Mouse (Mus musculus) cortical plate, adult 2 months (tissue): ENCODE measurements at regions not wholly inside any gene's neighbourhood (a gene's known extent, or its start where the extent isn't known, plus 50 kb on each side); places are given as distances from the start of the nearest gene placed in this dataset.

Experiments
- H3K27ac ChIP-seq: fragments of 200-500 bp; 2 replicates; pipeline ENCODE4 v1.5.1; 2012; ENCODE audit warnings: low read length, control low read depth, inconsistent platforms; ENCODE audit not compliant: insufficient read depth
- H3K4me1 ChIP-seq: fragments of 200-500 bp; 2 replicates; pipeline ENCODE4 v1.6.1; 2011; ENCODE audit warnings: low read length; ENCODE audit not compliant: control insufficient read depth, insufficient read depth
- H3K4me3 ChIP-seq: fragments of 200-500 bp; 2 replicates; pipeline ENCODE4 v1.5.1; 2011; ENCODE audit warnings: mild to moderate bottlenecking, low read length, control low read depth; ENCODE audit not compliant: insufficient read depth
- CTCF ChIP-seq: fragments of 200-500 bp; IDR thresholded peaks from 2 replicates; pipeline ENCODE4 v1.5.1; 2011; ENCODE audit warnings: mild to moderate bottlenecking, control low read depth, low read length; ENCODE audit not compliant: insufficient read depth; ENCODE audit errors: extremely low read depth
- POLR2A ChIP-seq: fragments of 200-500 bp; IDR thresholded peaks from 2 replicates; pipeline ENCODE4 v1.6.1; 2011; ENCODE audit warnings: mild to moderate bottlenecking, low read length, control low read depth; ENCODE audit not compliant: insufficient read depth; ENCODE audit errors: extremely low read depth

DNA sequence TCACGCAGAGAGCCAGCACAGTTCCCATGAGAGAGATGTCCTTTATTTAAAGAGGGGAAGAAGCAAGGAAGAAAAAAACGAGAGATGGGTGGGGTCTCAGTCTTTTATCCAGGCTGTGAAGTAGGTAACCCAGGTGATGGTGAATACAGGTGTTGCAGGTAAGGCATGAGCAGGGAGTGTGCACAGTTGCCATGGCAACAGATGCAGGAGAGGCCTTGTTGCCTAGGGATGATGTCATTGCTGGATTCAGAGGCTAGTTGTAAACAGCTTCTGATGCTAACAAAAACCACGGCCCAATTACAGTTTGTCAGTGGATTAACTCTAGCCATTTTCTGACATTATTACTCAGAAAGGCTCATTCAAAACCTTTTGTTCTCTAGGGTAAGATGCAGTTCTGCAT, 114.7 kb upstream of the Arhgap24 start:
- Histone ChIP-seq H3K4me3 (no peak overlapping the region), H3K27ac (no peak overlapping the region), H3K4me1 (no peaks in the 10 kb centered on the region)
- TF ChIP-seq CTCF (no peak), POLR2A (no peak)

- TF ChIP-seq CTCF: no peak
- no peak for TF ChIP-seq POLR2A
- H3K4me1 ChIP-seq: peaks cover 2% of the 10 kb centered on the region; the same call in 1 of the 2 replicates
- H3K4me3 ChIP-seq: no peak overlapping the region
- no peak overlapping the region for H3K27ac ChIP-seq
These were observed 107.8 kb upstream of the Arhgap24 start for GRCm38 (mm10) chr5:102373309-102373971.

DNA sequence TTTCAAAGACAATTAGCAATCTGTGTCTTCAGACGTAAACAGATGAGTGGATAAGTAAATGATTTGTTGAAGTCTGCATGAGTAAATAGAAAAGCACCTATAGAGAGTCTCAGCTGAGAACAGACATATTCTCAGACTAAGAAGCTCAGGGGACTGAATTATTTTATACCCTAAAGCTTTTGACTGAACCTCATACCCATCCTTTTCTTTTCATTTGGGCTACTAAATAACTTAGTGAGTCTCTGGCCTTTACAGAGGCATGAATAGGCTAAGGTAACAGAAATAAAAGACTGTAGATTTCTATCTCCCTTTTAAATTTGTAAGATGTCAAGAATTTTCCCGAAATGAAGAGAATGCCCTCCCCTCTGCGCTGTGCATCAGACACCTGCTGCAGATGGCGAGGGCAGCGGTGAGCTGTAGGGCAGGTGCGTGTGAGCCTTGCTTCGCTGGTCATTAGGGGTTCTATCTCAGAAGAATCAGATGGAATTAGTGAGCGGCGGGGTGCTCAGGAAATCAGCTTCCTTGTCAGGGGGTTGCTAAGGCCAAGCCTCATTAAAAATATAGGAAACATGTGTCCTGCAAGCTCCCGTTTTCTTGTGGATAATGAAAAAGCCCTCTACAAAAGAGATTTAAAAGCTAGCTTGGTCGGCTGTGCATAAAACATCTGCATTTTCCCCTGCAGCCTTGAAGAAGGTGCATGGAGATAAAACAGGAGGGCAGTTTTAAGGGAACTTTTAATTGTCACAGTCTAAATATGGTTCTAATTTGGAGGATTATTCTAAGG, 107.0 kb upstream of the Arhgap24 start:
- peaks cover 2% of the 10 kb centered on the region; the same call in 1 of the 2 replicates for H3K4me1 ChIP-seq
- no peak overlapping the region for H3K4me3 ChIP-seq
- TF ChIP-seq POLR2A (no peak), CTCF (no peak)
- H3K27ac ChIP-seq: no peak overlapping the region

- H3K4me3 ChIP-seq: no peak overlapping the region
- peaks cover 2% of the 10 kb centered on the region; the same call in 1 of the 2 replicates for H3K4me1 ChIP-seq
- H3K27ac ChIP-seq: no peak overlapping the region
- TF ChIP-seq POLR2A (no peak), CTCF (no peak)
These were observed 105.9 kb upstream of the Arhgap24 start for GRCm38 (mm10) chr5:102375339-102375738.

- no peak overlapping the region for H3K4me3 ChIP-seq
- no peaks in the 10 kb centered on the region for H3K4me1 ChIP-seq
- no peak overlapping the region for H3K27ac ChIP-seq
- TF ChIP-seq POLR2A (no peak), CTCF (no peak)
These were observed 87.2 kb upstream of the Arhgap24 start for GRCm38 (mm10) chr5:102393941-102394340.

DNA sequence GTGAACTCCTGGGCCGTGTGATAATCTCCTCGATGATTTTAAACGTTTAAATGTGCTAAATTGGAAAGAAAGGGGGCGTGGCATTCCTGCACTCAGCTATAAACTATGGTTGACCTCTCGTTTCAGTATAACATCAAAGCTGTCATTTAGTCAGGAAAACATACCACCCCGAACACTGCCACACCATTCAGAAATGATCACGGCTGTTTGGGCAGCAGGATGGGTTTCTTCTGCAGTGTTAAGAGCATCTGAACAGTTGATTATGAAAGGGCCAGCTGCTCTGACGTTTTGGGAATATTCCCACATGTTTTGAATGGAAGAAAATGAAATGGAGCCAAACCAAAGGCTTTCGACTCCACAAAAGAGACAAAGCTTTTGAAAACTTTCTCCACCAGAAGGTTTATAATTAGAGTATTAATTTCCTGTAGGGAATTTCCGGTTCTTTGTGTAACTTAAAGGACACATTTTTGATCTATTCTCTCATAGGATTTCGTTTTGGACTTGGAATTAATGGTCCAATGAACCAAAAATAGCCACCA, 85.5 kb upstream of the Arhgap24 start:
- Histone ChIP-seq H3K4me1 (no peaks in the 10 kb centered on the region), H3K4me3 (no peak overlapping the region), H3K27ac (no peak overlapping the region)
- TF ChIP-seq CTCF (no peak), POLR2A (no peak)

DNA sequence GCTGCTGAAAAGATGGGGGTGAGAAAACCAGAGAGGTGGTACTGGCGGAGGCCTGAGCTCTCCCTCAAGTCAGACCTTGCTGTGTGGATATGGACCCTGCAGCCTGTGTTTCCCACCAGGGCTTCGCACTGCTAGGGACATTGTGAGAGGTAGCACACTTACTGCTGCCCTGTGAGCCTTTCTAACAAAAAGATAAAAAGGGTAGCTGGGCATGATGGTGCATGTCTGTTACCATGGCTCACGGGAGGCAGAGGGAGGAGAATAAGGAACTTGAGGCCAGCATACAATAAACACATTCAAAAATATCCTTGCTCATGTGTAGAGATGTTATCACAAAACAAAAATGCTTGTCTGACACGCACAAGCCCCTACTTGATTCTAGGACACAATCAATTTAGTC, 82.2 kb upstream of the Arhgap24 start:
- Histone ChIP-seq H3K4me3 (no peak overlapping the region), H3K4me1 (no peaks in the 10 kb centered on the region)

DNA sequence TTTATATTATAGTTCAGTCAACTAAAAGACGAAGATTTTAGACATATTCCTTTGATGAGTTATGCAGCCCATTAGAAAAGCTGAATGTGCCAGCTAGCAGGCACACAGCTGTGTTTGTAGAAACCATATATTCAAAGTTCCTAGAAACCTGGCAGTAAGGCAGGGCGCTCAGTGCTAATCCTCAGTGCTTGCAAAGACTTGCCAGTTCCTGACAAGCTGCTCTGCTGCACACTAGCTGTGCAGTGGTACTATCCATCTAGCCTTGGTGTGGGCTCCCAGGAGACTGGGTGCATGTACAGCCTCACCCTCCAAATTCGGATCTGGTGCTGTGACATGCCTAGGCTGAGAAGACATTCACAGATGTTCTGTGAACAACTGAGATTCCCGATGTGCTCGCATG, 63.5 kb upstream of the Arhgap24 start:
- no peak for TF ChIP-seq CTCF
- TF ChIP-seq POLR2A: no peak
- H3K27ac ChIP-seq: no peak overlapping the region
- no peak overlapping the region for H3K4me3 ChIP-seq
- no peaks in the 10 kb centered on the region for H3K4me1 ChIP-seq

More for the DNA sequence above, 82.2 kb upstream of the Arhgap24 start:
- TF ChIP-seq CTCF (no peak), POLR2A (no peak)
- H3K27ac ChIP-seq: no peak overlapping the region

GRCm38 (mm10) chr5:102419089-102419488, 62.1 kb upstream of the Arhgap24 start:
- Histone ChIP-seq H3K27ac (no peak overlapping the region), H3K4me3 (no peak overlapping the region), H3K4me1 (no peaks in the 10 kb centered on the region)
- TF ChIP-seq CTCF (peak; percentile 20; the same call in 1 of the 2 replicates), POLR2A (no peak)
